Mouse (Mus musculus) stomach, embryonic 15.5 days (tissue): ENCODE results near the gene Cabcoco1. TPM values are rescaled to one million over a fixed set of nuclear protein-coding genes. Genes with fewer than 3 reads are reported as not detected.

Experiments used
- ATAC-seq: fragments of 200-750 bp; cut with Nextera tagmentation; 2 replicates; pipeline ENCODE4 v1.8.0; 2017; ENCODE audit warnings: low read depth, moderate number of reproducible peaks, moderate TSS enrichment; ENCODE audit not compliant: insufficient read depth, low FRiP score
- H3K27ac ChIP-seq: fragments of 300-500 bp; sonication (generic); 2 replicates; pipeline ENCODE4 v1.5.1; 2015; ENCODE audit warnings: mild to moderate bottlenecking, inconsistent platforms
- H3K27me3 ChIP-seq: fragments of 300-500 bp; sonication (generic); replicated peaks from 2 replicates; pipeline ENCODE4 v1.6.1; 2015; ENCODE audit warnings: inconsistent platforms
- H3K36me3 ChIP-seq: fragments of 300-500 bp; sonication (generic); 2 replicates; pipeline ENCODE4 v1.6.1; 2015; ENCODE audit warnings: inconsistent platforms
- H3K4me1 ChIP-seq: fragments of 300-500 bp; sonication (generic); 2 replicates; pipeline ENCODE4 v1.6.1; 2015; ENCODE audit warnings: inconsistent platforms
- H3K4me2 ChIP-seq: fragments of 300-500 bp; sonication (generic); 2 replicates; pipeline ENCODE4 v1.6.1; 2015; ENCODE audit warnings: mild to moderate bottlenecking, inconsistent platforms
- H3K4me3 ChIP-seq: fragments of 300-500 bp; sonication (generic); replicated peaks from 2 replicates; pipeline ENCODE4 v1.5.1; 2015; ENCODE audit warnings: inconsistent platforms
- H3K9ac ChIP-seq: fragments of 300-500 bp; sonication (generic); 2 replicates; pipeline ENCODE4 v1.6.1; 2015; ENCODE audit warnings: inconsistent platforms
- H3K9me3 ChIP-seq: fragments of 300-500 bp; sonication (generic); 2 replicates; pipeline ENCODE4 v1.6.1; 2016; ENCODE audit warnings: inconsistent platforms
- WGBS: fragments of 180-500 bp; shearing (Covaris S2); methylation state at CpG from one replicate; pipeline ENCODE4 v1.1.7; 2015; 5-methylcytosine and 5-hydroxymethylcytosine counted together
- polyA plus RNA-seq: library from polyadenylated mRNA; unstranded; fragments of >200 nt; fragmentation: Nextera tagmentation; extraction: Ambion mirVana; gene quantifications from 2 replicates; pipeline ENCODE4 v1.2.1, GENCODE M21; 2015

The Cabcoco1 gene
- polyA plus RNA-seq, 1 experiment from 2014 or later: 3.1 TPM

GRCm38 (mm10) chr10:68550668-68551267 is 9.1 kb upstream of the Cabcoco1 start:
- H3K4me1 ChIP-seq: no peaks in the 10 kb centered on the region
- H3K27me3 ChIP-seq: no peaks in the 10 kb centered on the region
- no peaks in the 10 kb centered on the region for H3K36me3 ChIP-seq
- peak; percentile 80 for ATAC-seq
- no peak overlapping the region for H3K4me2 ChIP-seq
- H3K4me3 ChIP-seq: no peak overlapping the region
- no peak overlapping the region for H3K9ac ChIP-seq
- H3K27ac ChIP-seq: no peak overlapping the region
- no peaks in the 10 kb centered on the region for H3K9me3 ChIP-seq
- WGBS: 63% methylated on average over 9 of the region's 9 CpGs

GRCm38 (mm10) chr10:68543107-68543506 is 1.4 kb upstream of the Cabcoco1 start:
- 72% methylated on average over 3 of the region's 3 CpGs for WGBS
- Histone ChIP-seq H3K4me3 (no peak overlapping the region), H3K9ac (no peak overlapping the region), H3K27me3 (no peaks in the 10 kb centered on the region), H3K9me3 (no peaks in the 10 kb centered on the region), H3K4me2 (no peak overlapping the region), H3K36me3 (no peaks in the 10 kb centered on the region), H3K27ac (no peak overlapping the region), H3K4me1 (0 out of 2 replicates have a peak, but pooled peaks cover 5% of the 10 kb centered on the region)
- no peak for ATAC-seq

- Histone ChIP-seq H3K4me2 (peak overlapping the region; percentile 58), H3K27ac (no peak overlapping the region), H3K27me3 (no peaks in the 10 kb centered on the region), H3K4me1 (0 out of 2 replicates have a peak, but pooled peaks cover 8% of the 10 kb centered on the region), H3K9ac (no peak overlapping the region), H3K4me3 (peak overlapping the region; percentile 42), H3K36me3 (no peaks in the 10 kb centered on the region), H3K9me3 (no peaks in the 10 kb centered on the region)
- 31% methylated on average over 7 of the region's 7 CpGs for WGBS
- no peak for ATAC-seq
These were observed 286 bp upstream of the Cabcoco1 start for GRCm38 (mm10) chr10:68541943-68542420.

GRCm38 (mm10) chr10:68540612-68541011 is 1.1 kb downstream of the Cabcoco1 start:
- no peaks in the 10 kb centered on the region for H3K27me3 ChIP-seq
- 47% methylated on average over 3 of the region's 3 CpGs for WGBS
- H3K9me3 ChIP-seq: no peaks in the 10 kb centered on the region
- no peak overlapping the region for H3K9ac ChIP-seq
- 0 out of 2 replicates have a peak, but pooled peaks cover 8% of the 10 kb centered on the region for H3K4me1 ChIP-seq
- no peaks in the 10 kb centered on the region for H3K36me3 ChIP-seq
- H3K4me3 ChIP-seq: no peak overlapping the region
- ATAC-seq: 0 out of 2 replicates have a peak, but pooled peaks have one; percentile 8
- no peak overlapping the region for H3K27ac ChIP-seq
- H3K4me2 ChIP-seq: no peak overlapping the region

- Histone ChIP-seq H3K4me1 (0 out of 2 replicates have a peak, but pooled peaks cover 8% of the 10 kb centered on the region), H3K9me3 (no peaks in the 10 kb centered on the region), H3K4me2 (no peak overlapping the region), H3K27ac (no peak overlapping the region), H3K4me3 (no peak overlapping the region), H3K9ac (no peak overlapping the region), H3K27me3 (no peaks in the 10 kb centered on the region), H3K36me3 (no peaks in the 10 kb centered on the region)
- WGBS: 54% methylated on average over 4 of the region's 4 CpGs
- no peak for ATAC-seq
These were observed 4.3 kb downstream of the Cabcoco1 start for GRCm38 (mm10) chr10:68537261-68537950.

GRCm38 (mm10) chr10:68529364-68530049 is 12.2 kb downstream of the Cabcoco1 start:
- H3K4me2 ChIP-seq: no peak overlapping the region
- H3K9ac ChIP-seq: no peak overlapping the region
- no peak overlapping the region for H3K4me3 ChIP-seq
- no peaks in the 10 kb centered on the region for H3K27me3 ChIP-seq
- no peaks in the 10 kb centered on the region for H3K4me1 ChIP-seq
- H3K36me3 ChIP-seq: no peaks in the 10 kb centered on the region
- H3K9me3 ChIP-seq: no peaks in the 10 kb centered on the region
- no peak for ATAC-seq
- no peak overlapping the region for H3K27ac ChIP-seq
- WGBS: 67% methylated on average over 10 of the region's 10 CpGs

- no peaks in the 10 kb centered on the region for H3K36me3 ChIP-seq
- H3K9me3 ChIP-seq: no peaks in the 10 kb centered on the region
- no peaks in the 10 kb centered on the region for H3K4me1 ChIP-seq
- no peaks in the 10 kb centered on the region for H3K27me3 ChIP-seq
- H3K9ac ChIP-seq: no peak overlapping the region
- H3K4me2 ChIP-seq: no peak overlapping the region
- ATAC-seq: no peak
- H3K4me3 ChIP-seq: no peak overlapping the region
- no peak overlapping the region for H3K27ac ChIP-seq
- 31% methylated on average over 8 of the region's 8 CpGs for WGBS
These were observed 12.7 kb downstream of the Cabcoco1 start for GRCm38 (mm10) chr10:68528958-68529357.

GRCm38 (mm10) chr10:68522106-68522505 is 19.6 kb downstream of the Cabcoco1 start:
- Histone ChIP-seq H3K36me3 (no peaks in the 10 kb centered on the region), H3K4me3 (no peak overlapping the region), H3K4me2 (no peak overlapping the region), H3K9ac (no peak overlapping the region), H3K27me3 (no peaks in the 10 kb centered on the region), H3K4me1 (no peaks in the 10 kb centered on the region), H3K27ac (no peak overlapping the region), H3K9me3 (no peaks in the 10 kb centered on the region)
- no peak for ATAC-seq
- 69% methylated on average over 4 of the region's 4 CpGs for WGBS

- WGBS: 85% methylated on average over 8 of the region's 8 CpGs
- no peak overlapping the region for H3K4me3 ChIP-seq
- no peaks in the 10 kb centered on the region for H3K27me3 ChIP-seq
- H3K27ac ChIP-seq: no peak overlapping the region
- no peak for ATAC-seq
- H3K9me3 ChIP-seq: no peaks in the 10 kb centered on the region
- no peak overlapping the region for H3K4me2 ChIP-seq
- no peaks in the 10 kb centered on the region for H3K36me3 ChIP-seq
- no peaks in the 10 kb centered on the region for H3K4me1 ChIP-seq
- no peak overlapping the region for H3K9ac ChIP-seq
These were observed 29.2 kb downstream of the Cabcoco1 start for GRCm38 (mm10) chr10:68512433-68513019.

- no peak for ATAC-seq
These were observed 34.0 kb downstream of the Cabcoco1 start for GRCm38 (mm10) chr10:68507741-68508140.

GRCm38 (mm10) chr10:68506242-68506641 is 35.5 kb downstream of the Cabcoco1 start:
- WGBS: 89% methylated on average over 4 of the region's 4 CpGs
- H3K9me3 ChIP-seq: no peaks in the 10 kb centered on the region
- ATAC-seq: no peak

More at GRCm38 (mm10) chr10:68507741-68508140, 34.0 kb downstream of the Cabcoco1 start:
- Histone ChIP-seq H3K9ac (no peak overlapping the region), H3K4me1 (no peaks in the 10 kb centered on the region), H3K4me3 (no peak overlapping the region), H3K27ac (no peak overlapping the region), H3K9me3 (no peaks in the 10 kb centered on the region), H3K27me3 (no peaks in the 10 kb centered on the region), H3K4me2 (no peak overlapping the region), H3K36me3 (no peaks in the 10 kb centered on the region)
- WGBS: 91% methylated on average over 3 of the region's 3 CpGs

More at GRCm38 (mm10) chr10:68506242-68506641, 35.5 kb downstream of the Cabcoco1 start:
- H3K4me3 ChIP-seq: no peak overlapping the region
- H3K4me1 ChIP-seq: no peaks in the 10 kb centered on the region
- no peak overlapping the region for H3K27ac ChIP-seq
- no peaks in the 10 kb centered on the region for H3K27me3 ChIP-seq
- H3K36me3 ChIP-seq: no peaks in the 10 kb centered on the region
- no peak overlapping the region for H3K4me2 ChIP-seq
- H3K9ac ChIP-seq: no peak overlapping the region
